Mouse (Mus musculus): ENCODE measurements at regions not wholly inside any gene's neighbourhood (a gene's known extent, or its start where the extent isn't known, plus 50 kb on each side); places are given as distances from the start of the nearest gene placed in this dataset.

- TF ChIP-seq POLR2A (IDR thresholded peaks at IDR 0.05; ENCODE audit: low read depth, low read length), result no peak
- TF ChIP-seq CTCF (conservative IDR thresholded peaks at IDR 0.05; ENCODE audit: insufficient read depth, insufficient read length, low read depth, low read length), result no peak
Measured at GRCm38 (mm10) chr3:61602891-61603290, 237.1 kb upstream of the B430305J03Rik start.

All from kidney, adult 2 months (tissue).